17 mouse cellular contexts compared by ENCODE assay signal in genomic region chr15:79768302-79768701, GRCm38 (mm10). TPM values are rescaled to one million over a fixed set of nuclear protein-coding genes. Genes with fewer than 3 reads are reported as not detected.
DNase-seq lines count a peak whose midpoint lies in the region; ATAC-seq and TF ChIP-seq lines count a peak whose summit lies in the region.
"Had no signal": no experiment of that assay in that cellular context is flagged by ENCODE, and none has a peak within 500 bp of the region (broad histone marks: within the 10 kb centered on the region; RNA-seq: fewer than 3 reads in every experiment).

No protein-coding gene starts in this region.

- no peak overlapping the region for H3K4me2 ChIP-seq in heart, embryonic 13.5 days
- H3K4me2 ChIP-seq in heart, embryonic 11.5 days: no peak overlapping the region
- H3K4me2 ChIP-seq in liver, embryonic 12.5 days: no peak overlapping the region
- H3K4me2 ChIP-seq: kidney, embryonic 15.5 days; liver, embryonic 11.5 days had no signal

- H3K36me3 ChIP-seq in heart, embryonic 13.5 days: peaks cover 15% of the 10 kb centered on the region
- H3K36me3 ChIP-seq in heart, embryonic 11.5 days (ENCODE audit: control insufficient read depth, insufficient read depth, low read length): 0 out of 2 replicates have a peak, but pooled peaks cover 2% of the 10 kb centered on the region
- H3K36me3 ChIP-seq in liver, adult 2 months (ENCODE audit: control insufficient read depth, insufficient read depth, low read length): no peaks in the 10 kb centered on the region
- H3K36me3 ChIP-seq in liver, embryonic 12.5 days: no peaks in the 10 kb centered on the region
- H3K36me3 ChIP-seq in megakaryocyte, embryonic 14.5 days (replicated peaks; ENCODE audit: low read length): peaks cover 37% of the 10 kb centered on the region

- no peak for TF ChIP-seq POLR2A in liver, adult 2 months (IDR thresholded peaks at IDR 0.05; ENCODE audit: extremely low read depth, insufficient read depth, low read length)
- no peak for TF ChIP-seq POLR2A in bone marrow, adult 2 months (IDR thresholded peaks at IDR 0.05; ENCODE audit: borderline replicate concordance, control insufficient read depth, low read depth, low read length)

- H3K79me2 ChIP-seq in liver, adult 2 months (ENCODE audit: control insufficient read depth, insufficient read depth, low read length): no peaks in the 10 kb centered on the region

- DNase-seq in liver, adult 2 months (ENCODE audit: extremely low read depth, low read depth, low spot score): no peak
- no peak for DNase-seq in embryo, embryonic 10.5 days (ENCODE audit: low spot score)
- DNase-seq in adipocyte (ENCODE audit: low spot score): no peak
- DNase-seq: adrenal gland, adult 2 months; cerebellum, adult 8-10 months; embryo, embryonic 11 days; gastrocnemius, postnatal 25 days; heart, postnatal 14 days; midbrain, embryonic 14.5 days; thymus, postnatal 4 days had no signal

- no peak overlapping the region; the same call in 1 of the 2 replicates for H3K27ac ChIP-seq in heart, embryonic 13.5 days (replicated peaks)
- no peak overlapping the region for H3K27ac ChIP-seq in heart, embryonic 11.5 days (ENCODE audit: low read depth, low read length)
- H3K27ac ChIP-seq in liver, adult 2 months (replicated peaks; ENCODE audit: insufficient read depth, low read depth, low read length): no peak overlapping the region
- no peak overlapping the region for H3K27ac ChIP-seq in liver, embryonic 12.5 days
- peak overlapping the region; percentile 12; the same call in 1 of the 2 replicates for H3K27ac ChIP-seq in bone marrow, adult 2 months (ENCODE audit: control insufficient read depth, insufficient read depth, low read depth, low read length, poor library complexity)
- H3K27ac ChIP-seq: kidney, embryonic 15.5 days had no signal

- no peaks in the 10 kb centered on the region for H3K27me3 ChIP-seq in heart, embryonic 13.5 days (replicated peaks)
- H3K27me3 ChIP-seq in heart, embryonic 11.5 days (ENCODE audit: control insufficient read depth, insufficient read depth, low read length): no peaks in the 10 kb centered on the region
- no peaks in the 10 kb centered on the region for H3K27me3 ChIP-seq in liver, adult 2 months (ENCODE audit: control insufficient read depth, insufficient read depth, low read length)
- H3K27me3 ChIP-seq in liver, embryonic 12.5 days (replicated peaks): no peaks in the 10 kb centered on the region
- H3K27me3 ChIP-seq in megakaryocyte, embryonic 14.5 days (replicated peaks): peaks cover 2% of the 10 kb centered on the region
- H3K27me3 ChIP-seq: kidney, embryonic 15.5 days had no signal

- no peaks in the 10 kb centered on the region for H3K9me3 ChIP-seq in heart, embryonic 13.5 days
- H3K9me3 ChIP-seq in heart, embryonic 11.5 days (replicated peaks; ENCODE audit: control insufficient read depth, low read length): no peaks in the 10 kb centered on the region
- no peaks in the 10 kb centered on the region for H3K9me3 ChIP-seq in liver, embryonic 12.5 days (replicated peaks)
- no peaks in the 10 kb centered on the region for H3K9me3 ChIP-seq in megakaryocyte, embryonic 14.5 days
- H3K9me3 ChIP-seq: kidney, embryonic 15.5 days had no signal

- H3K4me1 ChIP-seq in heart, embryonic 13.5 days: peaks cover 71% of the 10 kb centered on the region
- H3K4me1 ChIP-seq in heart, embryonic 11.5 days (ENCODE audit: control insufficient read depth, insufficient read depth, low read length): peaks cover 17% of the 10 kb centered on the region
- no peaks in the 10 kb centered on the region for H3K4me1 ChIP-seq in liver, adult 2 months (ENCODE audit: control insufficient read depth, insufficient read depth, low read length)
- peaks cover 10% of the 10 kb centered on the region for H3K4me1 ChIP-seq in liver, embryonic 12.5 days
- H3K4me1 ChIP-seq in bone marrow, adult 2 months (ENCODE audit: control insufficient read depth, insufficient read depth, low read length): no peaks in the 10 kb centered on the region
- peaks cover 89% of the 10 kb centered on the region for H3K4me1 ChIP-seq in megakaryocyte, embryonic 14.5 days

- H3K9ac ChIP-seq in heart, embryonic 13.5 days: peak overlapping the region; percentile 50; the same call in 1 of the 2 replicates
- no peak overlapping the region for H3K9ac ChIP-seq in heart, embryonic 11.5 days (ENCODE audit: low read depth, low read length)
- H3K9ac ChIP-seq in liver, adult 2 months (ENCODE audit: low read depth, low read length): peak overlapping the region; percentile 4; the same call in 1 of the 2 replicates
- no peak overlapping the region for H3K9ac ChIP-seq in liver, embryonic 12.5 days
- H3K9ac ChIP-seq: kidney, embryonic 15.5 days had no signal

- ATAC-seq in heart, embryonic 13.5 days (ENCODE audit: extremely low read depth, insufficient number of reproducible peaks, low FRiP score, low TSS enrichment): no peak
- ATAC-seq in heart, embryonic 11.5 days (replicated peaks; ENCODE audit: insufficient number of reproducible peaks, low FRiP score, low TSS enrichment): no peak
- ATAC-seq in liver, embryonic 12.5 days: no peak

- 61% methylated on average over 6 of the region's 6 CpGs for WGBS in heart, embryonic 13.5 days
- WGBS in heart, embryonic 11.5 days (ENCODE audit: insufficient replicate concordance): 62% methylated on average over 6 of the region's 6 CpGs
- 74% methylated on average over 6 of the region's 6 CpGs for WGBS in liver, adult 2 months
- 30% methylated on average over 6 of the region's 6 CpGs for WGBS in liver, embryonic 12.5 days (ENCODE audit: insufficient replicate concordance)
- WGBS in bone marrow, adult 2 months: 7% methylated on average over 6 of the region's 6 CpGs

- TF ChIP-seq CTCF in liver, adult 2 months (IDR thresholded peaks at IDR 0.05; ENCODE audit: low read depth, low read length): no peak
- no peak for TF ChIP-seq CTCF in bone marrow, adult 2 months (IDR thresholded peaks at IDR 0.05; ENCODE audit: control insufficient read depth, insufficient read depth, low read length)

- no peak overlapping the region for H3K4me3 ChIP-seq in heart, embryonic 13.5 days
- no peak overlapping the region for H3K4me3 ChIP-seq in heart, embryonic 11.5 days (ENCODE audit: low read depth, low read length)
- H3K4me3 ChIP-seq in liver, adult 2 months (ENCODE audit: insufficient read depth, low read depth, low read length): no peak overlapping the region
- H3K4me3 ChIP-seq in liver, embryonic 12.5 days: no peak overlapping the region
- H3K4me3 ChIP-seq in bone marrow, adult 2 months (replicated peaks; ENCODE audit: control insufficient read depth, low read depth, low read length): no peak overlapping the region
- peak overlapping the region; percentile 44 for H3K4me3 ChIP-seq in megakaryocyte, embryonic 14.5 days (replicated peaks)
- H3K4me3 ChIP-seq: kidney, embryonic 15.5 days had no signal

RNA-seq across cellular contexts. Expression of gene Dnal4, which starts 9.3 kb away (rescaled TPM):
- polyA plus RNA-seq in heart, embryonic 13.5 days (2015; fragmentation: Nextera tagmentation; extraction: Ambion mirVana): 35.6 and 37.5 TPM in 2 replicates
- polyA plus RNA-seq in heart, embryonic 11.5 days (2014; fragmentation: Nextera tagmentation; extraction: Ambion mirVana): 37.3 TPM in 2 replicates
- 4.5 and 6.2 TPM in 2 replicates for total RNA-seq in liver, adult 2 months (2014; rRNA removed)
- 14.2 and 14.9 TPM in 2 replicates for polyA plus RNA-seq in liver, adult 2 months (2012; rRNA removed)
- polyA plus RNA-seq in liver, embryonic 12.5 days (2016; fragmentation: Nextera tagmentation; extraction: Ambion mirVana): 13.5 and 14.0 TPM in 2 replicates
- 6.8 and 8.4 TPM in 2 replicates for polyA plus RNA-seq in bone marrow, adult 2 months (2011; ENCODE audit: insufficient read depth, insufficient read length, low replicate concordance, missing spikeins)
- polyA plus RNA-seq in megakaryocyte, embryonic 14.5 days (2012; ENCODE audit: insufficient read depth, low replicate concordance): 23.4 and 30.0 TPM in 2 replicates

RNA-seq across cellular contexts. Expression of gene Sun2, which starts 26.0 kb away (rescaled TPM):
- 4.3 and 5.3 TPM in 2 replicates for polyA plus RNA-seq in heart, embryonic 13.5 days (2015; fragmentation: Nextera tagmentation; extraction: Ambion mirVana)
- 3.7 and 4.9 TPM in 2 replicates for polyA plus RNA-seq in heart, embryonic 11.5 days (2014; fragmentation: Nextera tagmentation; extraction: Ambion mirVana)
- 33.9 and 45.8 TPM in 2 replicates for total RNA-seq in liver, adult 2 months (2014; rRNA removed)
- 29.7 and 33.4 TPM in 2 replicates for polyA plus RNA-seq in liver, adult 2 months (2012; rRNA removed)
- polyA plus RNA-seq in liver, embryonic 12.5 days (2016; fragmentation: Nextera tagmentation; extraction: Ambion mirVana): 1.6 and 2.9 TPM in 2 replicates
- polyA plus RNA-seq in bone marrow, adult 2 months (2011; ENCODE audit: insufficient read depth, insufficient read length, low replicate concordance, missing spikeins): 63.2 and 147 TPM in 2 replicates
- polyA plus RNA-seq in megakaryocyte, embryonic 14.5 days (2012; ENCODE audit: insufficient read depth, low replicate concordance): 27.2 and 34.9 TPM in 2 replicates

RNA-seq across cellular contexts. Expression of gene Nptxr, which starts 36.3 kb away (rescaled TPM):
- 1.6 and 1.7 TPM in 2 replicates for polyA plus RNA-seq in heart, embryonic 13.5 days (2015; fragmentation: Nextera tagmentation; extraction: Ambion mirVana)
- 0.58 and 0.83 TPM in 2 replicates for polyA plus RNA-seq in heart, embryonic 11.5 days (2014; fragmentation: Nextera tagmentation; extraction: Ambion mirVana)
- total RNA-seq in liver, adult 2 months (2014; rRNA removed): 0.09 and 0.20 TPM in 2 replicates
- polyA plus RNA-seq in liver, adult 2 months (2012; rRNA removed): 0.11 and 0.19 TPM in 2 replicates
- 0.24 and 0.31 TPM in 2 replicates for polyA plus RNA-seq in liver, embryonic 12.5 days (2016; fragmentation: Nextera tagmentation; extraction: Ambion mirVana)
- polyA plus RNA-seq in bone marrow, adult 2 months (2011; ENCODE audit: insufficient read depth, insufficient read length, low replicate concordance, missing spikeins): 0.40 and 0.60 TPM in 2 replicates
- polyA plus RNA-seq in megakaryocyte, embryonic 14.5 days (2012; ENCODE audit: insufficient read depth, low replicate concordance): 0.03 TPM in 1 of 2 replicates, not detected in the other

Comparison
In these comparisons a context has a peak if more than half of its experiments do, and no peak if none do; other contexts are left out.
1. H3K9ac ChIP-seq: peak in heart, embryonic 13.5 days (single experiment) and liver, adult 2 months (single experiment); none in heart, embryonic 11.5 days (single experiment) and liver, embryonic 12.5 days (single experiment).